In genomic region chr9:9444213-9444612, GRCm38 (mm10) we compare ENCODE assay signal across 22 mouse cellular contexts.
DNase-seq lines count a peak whose midpoint lies in the region; ATAC-seq and TF ChIP-seq lines count a peak whose summit lies in the region.
"Had no signal": no experiment of that assay in that cellular context is flagged by ENCODE, and none has a peak within 500 bp of the region (broad histone marks: within the 10 kb centered on the region; RNA-seq: fewer than 3 reads in every experiment).

No protein-coding gene starts in this region.

- CTCF ChIA-PET in Patski (lab: Charles Lee) = no interaction called here

- H3K4me3 ChIP-seq in forebrain, embryonic 14.5 days (ENCODE audit: low read depth, low read length) = no peak overlapping the region
- no peak overlapping the region for H3K4me3 ChIP-seq in forebrain, embryonic 11.5 days (ENCODE audit: low read depth, low read length)
- no peak overlapping the region for H3K4me3 ChIP-seq in kidney, embryonic 15.5 days (replicated peaks)
- H3K4me3 ChIP-seq: embryonic facial prominence, embryonic 12.5 days; forebrain, embryonic 12.5 days; heart, adult 2 months; heart, embryonic 15.5 days; hindbrain, embryonic 13.5 days had no signal

- H3K4me2 ChIP-seq in forebrain, embryonic 14.5 days (ENCODE audit: low read length) = no peak overlapping the region
- H3K4me2 ChIP-seq in forebrain, embryonic 11.5 days (ENCODE audit: low read depth, low read length, severe bottlenecking) = no peak overlapping the region
- no peak overlapping the region for H3K4me2 ChIP-seq in kidney, embryonic 15.5 days
- H3K4me2 ChIP-seq: embryonic facial prominence, embryonic 12.5 days; forebrain, embryonic 12.5 days; heart, embryonic 11.5 days; heart, embryonic 15.5 days; hindbrain, embryonic 13.5 days had no signal

- ATAC-seq in forebrain, embryonic 14.5 days = no peak
- no peak for ATAC-seq in forebrain, embryonic 11.5 days (replicated peaks; ENCODE audit: low FRiP score)
- ATAC-seq in kidney, embryonic 15.5 days (replicated peaks; ENCODE audit: low FRiP score) = no peak
- no peak for ATAC-seq in Patski
- ATAC-seq: forebrain, postnatal 0 days; intestine, embryonic 16.5 days had no signal

- no peak overlapping the region for H3K27ac ChIP-seq in forebrain, embryonic 14.5 days (ENCODE audit: low read depth, low read length)
- no peak overlapping the region for H3K27ac ChIP-seq in forebrain, embryonic 11.5 days (ENCODE audit: low read depth, low read length)
- no peak overlapping the region for H3K27ac ChIP-seq in kidney, embryonic 15.5 days
- H3K27ac ChIP-seq: embryonic facial prominence, embryonic 12.5 days; forebrain, embryonic 12.5 days; heart, adult 2 months; heart, embryonic 15.5 days; hindbrain, embryonic 13.5 days had no signal

- H3K4me1 ChIP-seq in forebrain, embryonic 14.5 days (ENCODE audit: control insufficient read depth, insufficient read depth, low read length) = no peaks in the 10 kb centered on the region
- no peaks in the 10 kb centered on the region for H3K4me1 ChIP-seq in forebrain, embryonic 11.5 days (replicated peaks; ENCODE audit: control insufficient read depth, insufficient read depth, low read length)
- H3K4me1 ChIP-seq in kidney, embryonic 15.5 days = no peaks in the 10 kb centered on the region
- H3K4me1 ChIP-seq: embryonic facial prominence, embryonic 12.5 days; forebrain, embryonic 12.5 days; heart, embryonic 15.5 days; hindbrain, embryonic 13.5 days had no signal

- POLR2A ChIA-PET in Patski (lab: Charles Lee) = no interaction called here

- no peak overlapping the region for H3K9ac ChIP-seq in forebrain, embryonic 14.5 days (ENCODE audit: low read length)
- no peak overlapping the region for H3K9ac ChIP-seq in forebrain, embryonic 11.5 days (ENCODE audit: low read length)
- H3K9ac ChIP-seq in kidney, embryonic 15.5 days = no peak overlapping the region
- H3K9ac ChIP-seq: embryonic facial prominence, embryonic 12.5 days; forebrain, embryonic 12.5 days; forebrain, postnatal 0 days; heart, embryonic 15.5 days; hindbrain, embryonic 13.5 days had no signal

- H3K9me3 ChIP-seq in forebrain, embryonic 14.5 days (replicated peaks; ENCODE audit: control insufficient read depth, low read length) = no peaks in the 10 kb centered on the region
- H3K9me3 ChIP-seq in forebrain, embryonic 11.5 days (ENCODE audit: control insufficient read depth, low read length) = no peaks in the 10 kb centered on the region
- H3K9me3 ChIP-seq in kidney, embryonic 15.5 days (replicated peaks) = no peaks in the 10 kb centered on the region
- H3K9me3 ChIP-seq: embryonic facial prominence, embryonic 12.5 days; heart, embryonic 15.5 days; hindbrain, embryonic 13.5 days had no signal

- H3K27me3 ChIP-seq in forebrain, embryonic 14.5 days (replicated peaks; ENCODE audit: control insufficient read depth, insufficient read depth, low read length) = no peaks in the 10 kb centered on the region
- no peaks in the 10 kb centered on the region for H3K27me3 ChIP-seq in forebrain, embryonic 11.5 days (ENCODE audit: control insufficient read depth, insufficient read depth, low read length)
- H3K27me3 ChIP-seq in kidney, embryonic 15.5 days = no peaks in the 10 kb centered on the region
- H3K27me3 ChIP-seq in Patski = no peaks in the 10 kb centered on the region
- H3K27me3 ChIP-seq: CH12.LX; embryonic facial prominence, embryonic 12.5 days; forebrain, embryonic 12.5 days; heart, embryonic 15.5 days; hindbrain, embryonic 13.5 days had no signal

- DNase-seq in forebrain, embryonic 14.5 days (ENCODE audit: low spot score) = peak; percentile 0
- no peak for DNase-seq in forebrain, embryonic 11.5 days (ENCODE audit: low spot score)
- DNase-seq in kidney, adult 9 months = peak; percentile 3
- peak; percentile 1 for DNase-seq in 416B (ENCODE audit: low read depth)
- DNase-seq in Patski (ENCODE audit: low read depth, low spot score) = no peak
- no peak for DNase-seq in urinary bladder, postnatal 25 days (ENCODE audit: low spot score)
- no peak for DNase-seq in spleen, adult 18-20 months
- DNase-seq: adrenal gland, adult 2 months; adrenal gland, postnatal 25 days; cerebellum, adult 2 months; forebrain, postnatal 0 days; gastrocnemius, postnatal 10 days; heart, adult 2 months; heart, postnatal 14 days had no signal

- TF ChIP-seq CTCF in Patski (IDR thresholded peaks at IDR 0.05) = peak; percentile 19

- no peaks in the 10 kb centered on the region for H3K36me3 ChIP-seq in forebrain, embryonic 14.5 days (ENCODE audit: control insufficient read depth, insufficient read depth, low read length)
- no peaks in the 10 kb centered on the region for H3K36me3 ChIP-seq in forebrain, embryonic 11.5 days (ENCODE audit: control insufficient read depth, insufficient read depth, low read length)
- H3K36me3 ChIP-seq in kidney, embryonic 15.5 days = no peaks in the 10 kb centered on the region
- H3K36me3 ChIP-seq: embryonic facial prominence, embryonic 12.5 days; forebrain, embryonic 12.5 days; heart, embryonic 15.5 days; hindbrain, embryonic 13.5 days had no signal

- in situ Hi-C loops in Patski (cut with MboI; ENCODE audit: low pct_unique_long_range_greater_than_20kb) = no loop called here

- WGBS in forebrain, embryonic 14.5 days = 89% methylated on average over 1 of the region's 1 CpGs
- WGBS in forebrain, embryonic 11.5 days = 84% methylated on average over 1 of the region's 1 CpGs
- 90% methylated on average over 1 of the region's 1 CpGs for WGBS in kidney, embryonic 15.5 days

Comparison
In these comparisons a context has a peak if more than half of its experiments do, and no peak if none do; other contexts are left out.
1. DNase-seq: peak in forebrain, embryonic 14.5 days (single experiment), kidney, adult 9 months (single experiment) and 416B (single experiment); none in forebrain, embryonic 11.5 days (single experiment), Patski (single experiment), urinary bladder, postnatal 25 days (single experiment) and spleen, adult 18-20 months (0 of 2).